Mouse (Mus musculus) right cerebral cortex, adult 2 months (tissue): ENCODE measurements at regions not wholly inside any gene's neighbourhood (a gene's known extent, or its start where the extent isn't known, plus 50 kb on each side); places are given as distances from the start of the nearest gene placed in this dataset.
A peak's percentile ranks its signal among the peaks of the same experiment; 100 is the strongest.

Experiments
- DNase-seq, 2 experiments: peaks; one replicate each; pipeline ENCODE4 v3.0.0; 2021 to 2022; ENCODE audit warnings: low spot score in 2 of 2

GRCm38 (mm10) chr14:37296531-37296930 lies 161.5 kb upstream of the Ghitm start:
- DNase-seq, result no peak

GRCm38 (mm10) chr14:37292084-37292860 lies 157.2 kb upstream of the Ghitm start:
- DNase-seq, result no peak

- DNase-seq, result no peak
Observed at GRCm38 (mm10) chr14:37284391-37284790, 149.3 kb upstream of the Ghitm start.

GRCm38 (mm10) chr14:37279356-37279755 lies 144.3 kb upstream of the Ghitm start:
- no peak for DNase-seq

DNA sequence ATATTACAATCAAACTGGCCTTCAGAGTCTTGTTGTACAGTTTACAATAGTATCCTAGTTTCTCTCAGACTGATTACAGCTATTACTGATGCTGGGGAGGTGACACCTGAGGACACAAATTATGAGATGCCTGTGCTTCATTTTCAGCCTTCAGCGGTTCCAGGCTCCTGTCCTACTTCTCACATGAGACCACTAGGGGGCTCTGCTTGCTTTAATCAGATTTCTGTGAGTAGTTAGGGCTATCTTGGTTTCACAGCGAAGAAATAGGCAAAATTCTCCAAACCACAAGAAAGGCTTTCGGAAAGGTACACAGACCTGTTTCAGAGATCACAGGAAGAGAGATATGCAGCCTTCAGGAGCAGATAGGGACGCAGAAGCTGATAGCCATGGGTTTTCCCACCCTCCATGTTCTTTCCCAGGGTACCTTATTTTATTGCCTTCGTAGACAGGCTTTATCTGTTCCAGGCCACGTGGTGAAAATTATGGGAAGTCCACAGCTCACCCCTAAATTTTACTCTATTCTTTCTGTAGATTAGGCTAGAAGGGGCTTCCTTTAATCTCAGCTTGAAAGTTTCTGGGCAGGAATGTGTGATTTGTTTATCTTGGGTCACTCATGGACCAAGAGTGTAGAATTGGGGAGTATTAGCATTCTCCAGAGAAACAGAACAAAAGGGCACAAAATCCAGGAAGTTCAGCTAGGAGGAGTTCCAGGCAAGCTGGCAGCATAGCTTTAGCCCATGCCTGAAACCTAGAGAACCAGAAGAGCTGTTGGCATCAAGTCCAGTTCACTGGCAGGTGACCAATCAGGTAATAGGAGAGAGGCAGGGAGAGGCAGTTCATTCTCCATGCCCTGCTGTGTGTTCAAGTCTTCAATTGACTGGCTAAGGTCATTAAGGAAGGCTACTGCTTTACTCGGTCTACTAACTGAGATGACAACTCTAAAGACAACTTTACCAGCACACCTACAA lies 141.9 kb upstream of the Ghitm start:
- peak; percentile 59 to 61 for DNase-seq

- DNase-seq, result no peak
Observed at GRCm38 (mm10) chr14:37272063-37272462, 137.0 kb upstream of the Ghitm start.

- DNase-seq, result peak in 1 of 2 experiments; percentile 7
Observed at GRCm38 (mm10) chr14:37271015-37271933, 136.2 kb upstream of the Ghitm start.

DNA sequence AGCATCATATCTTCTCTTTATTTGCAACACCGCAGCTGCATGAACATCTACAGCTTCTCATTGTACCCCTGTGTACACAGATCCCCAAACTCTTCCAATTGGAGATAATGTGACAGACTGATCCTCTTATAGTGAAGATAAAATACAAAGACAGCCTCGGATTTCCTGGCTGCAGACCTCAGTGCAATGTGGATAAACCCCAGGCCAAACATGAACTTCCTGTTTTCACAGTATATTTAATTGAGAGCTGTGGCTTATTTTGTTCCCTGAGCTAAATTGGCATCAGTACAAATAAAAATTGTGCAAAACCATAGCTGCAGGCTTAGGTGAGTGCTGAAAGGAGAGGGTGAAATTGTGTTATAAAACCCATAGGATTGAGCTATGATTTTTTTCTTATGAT lies 134.8 kb upstream of the Ghitm start:
- no peak for DNase-seq

- peak; percentile 66 to 70 for DNase-seq
Observed at GRCm38 (mm10) chr14:37238632-37239032, 103.6 kb upstream of the Ghitm start.

GRCm38 (mm10) chr14:37237191-37237590 lies 102.1 kb upstream of the Ghitm start:
- no peak for DNase-seq

DNA sequence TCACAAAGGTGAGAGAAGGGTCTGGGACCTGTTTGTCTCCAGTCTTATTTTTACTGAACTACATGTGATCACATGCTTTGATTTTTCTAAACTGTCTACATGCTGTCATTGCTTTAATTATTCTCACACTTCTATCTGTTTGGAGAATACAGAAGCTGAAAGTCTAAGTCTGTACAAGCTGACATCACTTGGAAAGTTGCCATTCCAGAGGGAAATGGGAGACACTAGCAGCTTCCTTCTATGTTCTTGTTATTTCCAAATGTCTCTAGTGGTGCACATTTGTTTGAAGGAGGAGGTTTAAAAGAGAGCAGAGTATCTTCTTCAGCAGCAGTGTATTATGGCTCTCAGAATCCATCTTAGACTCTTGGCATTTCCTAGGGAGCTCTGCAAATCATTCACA lies 73.2 kb upstream of the Ghitm start:
- no peak for DNase-seq

GRCm38 (mm10) chr14:37189795-37190194 lies 54.7 kb upstream of the Ghitm start:
- no peak for DNase-seq
